Comparison of ENCODE assay signal across 11 mouse cellular contexts in the genomic region with DNA sequence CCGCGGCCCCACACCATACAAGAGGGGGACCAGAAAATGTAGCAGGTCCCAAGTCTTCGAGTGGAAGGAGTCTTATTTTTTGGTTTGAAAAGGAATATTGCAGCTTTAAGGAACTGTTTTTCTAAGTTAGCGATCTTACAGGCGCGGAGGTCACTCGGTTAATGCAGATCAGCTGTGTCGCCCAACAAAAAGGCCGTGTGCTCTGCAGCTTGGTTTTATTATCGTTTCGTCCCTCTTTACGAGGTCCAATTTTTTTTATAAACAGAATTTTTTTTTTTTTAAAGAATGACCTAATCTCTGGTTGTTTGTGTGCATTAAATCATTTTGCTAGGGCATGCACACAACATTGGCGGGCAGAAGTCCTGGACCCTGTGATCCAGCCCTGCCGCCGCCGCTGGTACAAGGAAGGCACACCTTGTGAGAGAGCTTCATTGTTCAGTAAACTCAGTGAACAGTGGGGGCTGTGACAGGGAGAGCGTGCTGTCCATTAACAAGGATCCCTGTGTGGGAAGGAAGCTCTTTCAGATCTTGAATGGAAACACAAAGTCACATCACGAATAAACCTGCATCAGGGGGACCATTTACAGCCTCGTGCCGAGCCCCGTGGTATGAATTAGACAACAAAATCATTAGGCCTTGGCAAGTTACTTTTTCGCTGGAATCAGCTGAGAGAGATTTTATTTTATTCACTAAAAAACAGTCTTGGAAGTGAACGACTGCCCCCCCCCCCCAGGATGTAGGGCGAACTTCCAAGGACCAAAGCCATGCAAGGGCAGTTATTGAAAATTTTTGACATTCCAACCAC. TPM values are rescaled to one million over a fixed set of nuclear protein-coding genes. Genes with fewer than 3 reads are reported as not detected.
DNase-seq lines count a peak whose midpoint lies in the region; ATAC-seq and TF ChIP-seq lines count a peak whose summit lies in the region.
"Had no signal": no experiment of that assay in that cellular context is flagged by ENCODE, and none has a peak within 500 bp of the region (broad histone marks: within the 10 kb centered on the region; RNA-seq: fewer than 3 reads in every experiment).

No protein-coding gene starts in this region.

- H3K9me3 ChIP-seq in hindbrain, embryonic 12.5 days (replicated peaks): no peaks in the 10 kb centered on the region

- H3K27ac ChIP-seq in hindbrain, embryonic 12.5 days: peak overlapping the region; percentile 55

- peak overlapping the region; percentile 13; the same call in 1 of the 2 replicates for H3K4me2 ChIP-seq in hindbrain, embryonic 12.5 days (replicated peaks)
- H3K4me2 ChIP-seq: midbrain, embryonic 11.5 days had no signal

- H3K9ac ChIP-seq in hindbrain, embryonic 12.5 days: no peak overlapping the region

- no peaks in the 10 kb centered on the region for H3K36me3 ChIP-seq in hindbrain, embryonic 12.5 days

- no peak for ATAC-seq in hindbrain, embryonic 12.5 days (ENCODE audit: low FRiP score)
- ATAC-seq in megakaryocyte progenitor cell, adult 5-6 weeks (replicated peaks; ENCODE audit: poor library complexity): no peak

- peaks cover 32% of the 10 kb centered on the region for H3K4me1 ChIP-seq in hindbrain, embryonic 12.5 days
- H3K4me1 ChIP-seq in lung, adult 2 months (ENCODE audit: control insufficient read depth, insufficient read depth, low read length): no peaks in the 10 kb centered on the region

- TF ChIP-seq CTCF in lung, adult 2 months (IDR thresholded peaks at IDR 0.05; ENCODE audit: insufficient read depth, low read length): no peak

- H3K4me3 ChIP-seq in hindbrain, embryonic 12.5 days: no peak overlapping the region
- H3K4me3 ChIP-seq in lung, adult 2 months (replicated peaks; ENCODE audit: extremely low read depth, low read depth, low read length): no peak overlapping the region

- WGBS in hindbrain, embryonic 12.5 days: 58% methylated on average over 24 of the region's 24 CpGs
- WGBS in lung, adult 2 months: 66% methylated on average over 24 of the region's 24 CpGs

- DNase-seq in Muller cell, postnatal 12 days (ENCODE audit: inconsistent ontology term): peak; percentile 85
- DNase-seq in embryo, embryonic 10.5 days (ENCODE audit: low spot score): peak; percentile 70
- DNase-seq in kidney, postnatal 14 days: peak; percentile 68
- no peak for DNase-seq in thymus, adult 18-20 months
- no peak for DNase-seq in gastrocnemius, adult 8-10 months (ENCODE audit: low spot score in 2 of 2)
- no peak for DNase-seq in lung, adult 2 months
- DNase-seq: heart, adult 18-20 months; right cerebral cortex, postnatal 14 days had no signal

- no peak for TF ChIP-seq POLR2A in lung, adult 2 months (IDR thresholded peaks at IDR 0.05; ENCODE audit: borderline replicate concordance, extremely low read depth, low read depth, low read length)

- H3K27me3 ChIP-seq in hindbrain, embryonic 12.5 days: 0 out of 2 replicates have a peak, but pooled peaks cover 4% of the 10 kb centered on the region

RNA-seq across cellular contexts. Expression of a gene that starts 48.3 kb away (rescaled TPM):
- 6.3 TPM in 2 replicates for polyA plus RNA-seq in hindbrain, embryonic 12.5 days (2016; fragmentation: Nextera tagmentation; extraction: Ambion mirVana)
- total RNA-seq in megakaryocyte progenitor cell, adult 5-6 weeks (2015): 0.51 and 1.0 TPM in 2 replicates
- total RNA-seq in megakaryocyte progenitor cell, adult 5-6 weeks (2017): 1.0 and 1.3 TPM in 2 replicates
- total RNA-seq in gastrocnemius, adult 8-10 months (2022): 100 to 1,000 TPM; 115 to 149 (median 130) TPM
- 32.1 and 36.6 TPM in 2 replicates for polyA plus RNA-seq in lung, adult 2 months (2012; rRNA removed)

Comparison
In these comparisons a context has a peak if more than half of its experiments do, and no peak if none do; other contexts are left out.
1. DNase-seq: peak in Muller cell, postnatal 12 days (single experiment), embryo, embryonic 10.5 days (single experiment) and kidney, postnatal 14 days (single experiment); none in thymus, adult 18-20 months (0 of 2), gastrocnemius, adult 8-10 months (0 of 2) and lung, adult 2 months (single experiment).
2. RNA of a gene that starts 48.3 kb away (total RNA-seq): 115 to 149 TPM in gastrocnemius, adult 8-10 months; 0.51 to 1.3 TPM in megakaryocyte progenitor cell, adult 5-6 weeks; every median in the first group is over 10 times any median in the second.